Comparison of ENCODE assay signal across 9 mouse cellular contexts in genomic region chr15:91574492-91574891, GRCm38 (mm10). TPM values are rescaled to one million over a fixed set of nuclear protein-coding genes. Genes with fewer than 3 reads are reported as not detected.
DNase-seq lines count a peak whose midpoint lies in the region; ATAC-seq lines count a peak whose summit lies in the region.
"Had no signal": no experiment of that assay in that cellular context is flagged by ENCODE, and none has a peak within 500 bp of the region (broad histone marks: within the 10 kb centered on the region; RNA-seq: fewer than 3 reads in every experiment).

No protein-coding gene starts in this region.

- no peak overlapping the region for H3K4me2 ChIP-seq in forebrain, embryonic 16.5 days (ENCODE audit: low read length)
- H3K4me2 ChIP-seq in neural tube, embryonic 11.5 days (ENCODE audit: low read depth) = no peak overlapping the region

- peak; percentile 65 for DNase-seq in forebrain, embryonic 10.5 days (ENCODE audit: extremely low spot score, low spot score)
- peak; percentile 78 for DNase-seq in adrenal gland, adult 2 months
- peak; percentile 75 for DNase-seq in embryo, embryonic 11.5 days (ENCODE audit: low read depth, low spot score)
- peak; percentile 18 for DNase-seq in heart, postnatal 25 days (ENCODE audit: low spot score)
- DNase-seq in left cerebral cortex, postnatal 10 days (ENCODE audit: extremely low spot score in 1 of 2, low spot score in 2 of 2) = peak; percentile 84 to 87
- peak; percentile 79 for DNase-seq in neural tube, embryonic 11.5 days (ENCODE audit: low spot score)
- DNase-seq in testis, postnatal 14 days (ENCODE audit: low spot score) = peak; percentile 71

- no peak overlapping the region for H3K9ac ChIP-seq in forebrain, embryonic 16.5 days (replicated peaks; ENCODE audit: low read depth, low read length)
- no peak overlapping the region for H3K9ac ChIP-seq in neural tube, embryonic 11.5 days (ENCODE audit: low read length)

- intact Hi-C loops in heart, postnatal 25 days (cut with DNase I) = loop anchor here (1.0 kb wide), 2 partner anchors 97 to 273 kb away; no protein-coding TSS in a partner anchor
- intact Hi-C loops in left cerebral cortex, postnatal 10 days (cut with DNase I) = loop anchor here (5.0 kb wide), 3 partner anchors 97 to 382 kb away; partner anchors contain the start of gene Abcd2

- ATAC-seq in forebrain, embryonic 16.5 days = no peak
- no peak for ATAC-seq in neural tube, embryonic 11.5 days (ENCODE audit: insufficient read depth, low FRiP score, low TSS enrichment)

- no peak overlapping the region for H3K4me3 ChIP-seq in forebrain, embryonic 10.5 days
- no peak overlapping the region for H3K4me3 ChIP-seq in forebrain, embryonic 16.5 days (replicated peaks; ENCODE audit: low read length)
- H3K4me3 ChIP-seq in neural tube, embryonic 11.5 days (ENCODE audit: low read depth, low read length) = no peak overlapping the region

- no peaks in the 10 kb centered on the region; the same call in 1 of the 2 replicates for H3K9me3 ChIP-seq in forebrain, embryonic 10.5 days
- H3K9me3 ChIP-seq in forebrain, embryonic 16.5 days (ENCODE audit: control insufficient read depth, low read length) = no peaks in the 10 kb centered on the region; the same call in 1 of the 2 replicates
- no peaks in the 10 kb centered on the region for H3K9me3 ChIP-seq in neural tube, embryonic 11.5 days (ENCODE audit: control insufficient read depth, low read length)

- peaks cover 27% of the 10 kb centered on the region for H3K27me3 ChIP-seq in forebrain, embryonic 10.5 days (ENCODE audit: poor library complexity, severe bottlenecking)
- H3K27me3 ChIP-seq in forebrain, embryonic 16.5 days (replicated peaks; ENCODE audit: control insufficient read depth, insufficient read depth, low read length) = peaks cover 6% of the 10 kb centered on the region
- H3K27me3 ChIP-seq in neural tube, embryonic 11.5 days (ENCODE audit: control insufficient read depth, insufficient read depth, low read length) = 0 out of 2 replicates have a peak, but pooled peaks cover 2% of the 10 kb centered on the region
- H3K27me3 ChIP-seq: CH12.LX had no signal

- H3K4me1 ChIP-seq in forebrain, embryonic 10.5 days = peaks cover 23% of the 10 kb centered on the region
- peaks cover 13% of the 10 kb centered on the region for H3K4me1 ChIP-seq in forebrain, embryonic 16.5 days (replicated peaks; ENCODE audit: control insufficient read depth, insufficient read depth, low read length)
- peaks cover 2% of the 10 kb centered on the region; the same call in 1 of the 2 replicates for H3K4me1 ChIP-seq in neural tube, embryonic 11.5 days (ENCODE audit: control insufficient read depth, insufficient read depth, low read length)

- no peaks in the 10 kb centered on the region for H3K36me3 ChIP-seq in forebrain, embryonic 10.5 days (replicated peaks)
- no peaks in the 10 kb centered on the region for H3K36me3 ChIP-seq in forebrain, embryonic 16.5 days (ENCODE audit: control insufficient read depth, insufficient read depth)
- no peaks in the 10 kb centered on the region for H3K36me3 ChIP-seq in neural tube, embryonic 11.5 days (ENCODE audit: control insufficient read depth, insufficient read depth, low read length)

- H3K27ac ChIP-seq in forebrain, embryonic 10.5 days = no peak overlapping the region
- no peak overlapping the region for H3K27ac ChIP-seq in forebrain, embryonic 16.5 days (ENCODE audit: low read length)
- H3K27ac ChIP-seq in neural tube, embryonic 11.5 days (ENCODE audit: low read depth, low read length) = no peak overlapping the region

- 37% methylated on average over 8 of the region's 8 CpGs for WGBS in forebrain, embryonic 10.5 days
- WGBS in forebrain, embryonic 16.5 days = 28% methylated on average over 8 of the region's 8 CpGs
- WGBS in neural tube, embryonic 11.5 days = 39% methylated on average over 8 of the region's 8 CpGs

RNA-seq across cellular contexts. Expression of gene Slc2a13, which starts 1.4 kb away (rescaled TPM):
- polyA plus RNA-seq in forebrain, embryonic 10.5 days (2016; fragmentation: Nextera tagmentation; extraction: Ambion mirVana) = 0.43 and 0.62 TPM in 2 replicates
- polyA plus RNA-seq in forebrain, embryonic 16.5 days (2015; fragmentation: Nextera tagmentation; extraction: Ambion mirVana) = 2.5 TPM in 2 replicates
- 1 to 10 TPM; 3.3 to 4.0 TPM for total RNA-seq in adrenal gland, adult 2 months (2021)
- 1.0 and 2.0 TPM in 2 replicates for polyA plus RNA-seq in adrenal gland, adult 2 months (2012; rRNA removed)
- 1 to 10 TPM; 1.3 to 1.4 TPM for total RNA-seq in heart, postnatal 25 days (2021)
- total RNA-seq in left cerebral cortex, postnatal 10 days (2021) = 10 to 100 TPM; 51.4 to 55.8 TPM
- polyA plus RNA-seq in neural tube, embryonic 11.5 days (2014; fragmentation: Nextera tagmentation; extraction: Ambion mirVana) = 1.4 and 1.9 TPM in 2 replicates
- total RNA-seq: CH12.LX had no signal

Comparison
In these comparisons a context has a peak if more than half of its experiments do, and no peak if none do; other contexts are left out.
1. DNase-seq: peak in every context shown above with its lines; median percentile 86 in left cerebral cortex, postnatal 10 days; 79 in neural tube, embryonic 11.5 days; 78 in adrenal gland, adult 2 months; 75 in embryo, embryonic 11.5 days; 71 in testis, postnatal 14 days; 65 in forebrain, embryonic 10.5 days; 18 in heart, postnatal 25 days.